Mouse (Mus musculus) liver, embryonic 14.5 days (tissue): Measurements from ENCODE around the gene Dok5. TPM values are rescaled to one million over a fixed set of nuclear protein-coding genes. Genes with fewer than 3 reads are reported as not detected.

Experiments used
- ATAC-seq: fragments of 200-750 bp; cut with Nextera tagmentation; 2 replicates; pipeline ENCODE4 v1.8.0; 2017; ENCODE audit warnings: moderate number of reproducible peaks, mild to moderate bottlenecking, moderate library complexity; ENCODE audit not compliant: insufficient read depth
- DNase-seq, 3 experiments: peaks; one replicate each; pipeline ENCODE4 v3.0.0-alpha.2; 2012 to 2013; ENCODE audit warnings: low read depth in 3 of 3, low spot score in 3 of 3
- H3K27ac ChIP-seq: fragments of 300-500 bp; sonication (generic); 2 replicates; pipeline ENCODE4 v1.5.1; 2014; ENCODE audit warnings: moderate library complexity, mild to moderate bottlenecking, control low read depth, inconsistent platforms
- H3K27me3 ChIP-seq: fragments of 300-500 bp; sonication (generic); 2 replicates; pipeline ENCODE4 v1.6.1; 2014; ENCODE audit warnings: mild to moderate bottlenecking, low read length, moderate library complexity; ENCODE audit not compliant: control insufficient read depth, insufficient read depth
- H3K36me3 ChIP-seq: fragments of 300-500 bp; sonication (generic); replicated peaks from 2 replicates; pipeline ENCODE4 v1.6.1; 2014; ENCODE audit warnings: low read depth; ENCODE audit not compliant: control insufficient read depth, insufficient read depth
- H3K4me1 ChIP-seq, 2 experiments: fragments of 200-500 bp in 1 of 2; fragments of 300-500 bp in 1 of 2; sonication (generic) in 1 of 2; replicated peaks; 2 replicates each; pipeline ENCODE4 v1.6.1; 2012 to 2014; ENCODE audit warnings: antibody characterized with exemption in 1 of 2, inconsistent platforms in 1 of 2, low read length in 1 of 2; ENCODE audit not compliant: control insufficient read depth in 2 of 2, insufficient read depth in 2 of 2
- H3K4me2 ChIP-seq: fragments of 300-500 bp; sonication (generic); 2 replicates; pipeline ENCODE4 v1.6.1; 2014; ENCODE audit warnings: low read depth, mild to moderate bottlenecking, control low read depth, moderate library complexity
- H3K4me3 ChIP-seq, 2 experiments: fragments of 200-500 bp in 1 of 2; fragments of 300-500 bp in 1 of 2; sonication (generic) in 1 of 2; 2 replicates each; pipeline ENCODE4 v1.5.1; 2012 to 2014; ENCODE audit warnings: low read depth in 2 of 2, low read length in 2 of 2, mild to moderate bottlenecking in 2 of 2, control low read depth in 1 of 2, inconsistent platforms in 1 of 2, moderate library complexity in 1 of 2; ENCODE audit not compliant: insufficient read depth in 1 of 2
- H3K9ac ChIP-seq: fragments of 300-500 bp; sonication (generic); replicated peaks from 2 replicates; pipeline ENCODE4 v1.6.1; 2014; ENCODE audit warnings: mild to moderate bottlenecking, control low read depth, moderate library complexity
- H3K9me3 ChIP-seq: fragments of 300-500 bp; sonication (generic); 2 replicates; pipeline ENCODE4 v1.6.1; 2016; ENCODE audit warnings: low read length, mixed read lengths; ENCODE audit not compliant: control insufficient read depth
- CTCF ChIP-seq: IDR thresholded peaks from 2 replicates; pipeline ENCODE4 v1.5.1; 2016; ENCODE audit warnings: antibody characterized with exemption, low read depth, control low read depth
- EP300 ChIP-seq: IDR thresholded peaks from 2 replicates; pipeline ENCODE4 v1.6.1; 2016; ENCODE audit warnings: antibody characterized with exemption, low read depth
- WGBS: fragments of 180-500 bp; shearing (Covaris S2); extraction: QIAGEN DNeasy Blood & Tissue Kit; methylation state at CpG from one replicate; pipeline ENCODE4 v1.1.7; 2014; ENCODE audit not compliant: insufficient replicate concordance; 5-methylcytosine and 5-hydroxymethylcytosine counted together
- polyA plus RNA-seq, 2 experiments: library from polyadenylated mRNA; depleted of rRNA in 1 of 2; stranded (reverse) in 1 of 2; unstranded in 1 of 2; fragments of >200 nt; fragmentation: Nextera tagmentation in 1 of 2; extraction: Ambion mirVana in 1 of 2; gene quantifications; 2 replicates each; pipeline versions ENCODE4 v1.2.1 to v1.2.3; 2012 to 2014

Dok5 gene
- polyA plus RNA-seq, 2 experiments = 0.15 to 0.19 TPM

DNA sequence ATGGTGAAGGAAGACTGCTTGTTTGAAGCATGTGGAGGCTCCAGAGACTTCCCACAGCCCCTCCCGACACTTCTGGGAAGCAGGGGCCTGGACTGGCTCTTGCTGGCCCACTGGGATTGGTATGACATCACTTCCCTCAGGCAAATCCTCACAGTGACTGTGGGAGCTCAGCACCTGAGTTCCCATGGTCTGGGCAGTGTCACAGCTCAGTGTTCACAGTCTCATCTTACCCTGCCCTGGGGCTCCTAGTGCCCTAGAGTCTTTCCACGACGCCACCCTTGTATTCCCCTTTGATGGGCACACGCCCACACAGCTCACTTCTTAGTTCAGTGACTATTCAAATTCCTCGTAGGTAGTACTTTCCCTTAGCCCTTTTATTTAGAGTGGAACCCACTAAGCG lies 71.4 kb downstream of the Dok5 start:
- ATAC-seq (no peak), DNase-seq (no peak)
- TF ChIP-seq EP300 (no peak), CTCF (no peak)
- H3K9me3 ChIP-seq = no peaks in the 10 kb centered on the region; the same call in 1 of the 2 replicates
- no peaks in the 10 kb centered on the region for H3K36me3 ChIP-seq
- H3K4me3 ChIP-seq = no peak overlapping the region
- WGBS = 43% methylated on average over 6 of the region's 6 CpGs
- no peak overlapping the region for H3K9ac ChIP-seq
- H3K4me2 ChIP-seq = no peak overlapping the region
- H3K27me3 ChIP-seq = no peaks in the 10 kb centered on the region
- no peak overlapping the region for H3K27ac ChIP-seq
- no peaks in the 10 kb centered on the region for H3K4me1 ChIP-seq

DNA sequence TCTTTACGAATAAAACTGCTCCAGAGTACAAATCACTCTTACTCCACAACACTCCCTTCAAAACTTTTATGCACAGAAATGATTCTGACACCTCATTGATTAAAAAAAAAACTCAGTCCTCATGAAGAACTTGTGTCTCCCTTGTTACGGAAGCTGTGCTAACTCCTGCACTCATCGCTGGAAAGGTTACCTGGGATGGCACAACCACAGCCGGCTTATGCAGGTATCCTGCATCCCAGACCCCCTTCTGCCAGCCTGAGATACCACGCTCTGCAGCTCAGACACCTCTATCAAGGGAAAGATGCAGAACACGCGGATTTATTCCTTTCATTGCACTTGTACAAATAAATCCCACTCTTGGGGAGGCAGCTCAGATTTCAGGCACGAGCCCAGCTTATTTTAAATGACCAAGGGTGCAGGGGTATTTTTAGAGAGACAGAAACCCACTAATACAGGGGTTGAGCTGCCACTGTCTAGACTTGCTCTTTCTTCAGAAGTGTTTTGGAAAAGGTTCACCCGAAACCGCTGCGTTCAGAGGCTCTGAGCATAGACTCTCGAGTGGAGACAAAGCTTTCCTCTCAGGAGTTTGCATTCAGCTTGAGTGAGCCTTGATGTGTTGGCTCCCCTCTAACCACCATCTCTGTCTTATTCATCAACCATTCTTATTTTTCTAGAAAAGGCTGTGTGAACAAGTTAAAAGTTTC lies 76.1 kb downstream of the Dok5 start:
- H3K9ac ChIP-seq = no peak overlapping the region
- no peak overlapping the region for H3K4me2 ChIP-seq
- H3K27me3 ChIP-seq = no peaks in the 10 kb centered on the region
- ATAC-seq = no peak
- no peak overlapping the region for H3K27ac ChIP-seq
- no peaks in the 10 kb centered on the region for H3K9me3 ChIP-seq
- WGBS = 54% methylated on average over 12 of the region's 12 CpGs
- no peaks in the 10 kb centered on the region for H3K36me3 ChIP-seq
- no peaks in the 10 kb centered on the region for H3K4me1 ChIP-seq
- no peak overlapping the region for H3K4me3 ChIP-seq
- no peak for DNase-seq
- no peak for TF ChIP-seq EP300
- TF ChIP-seq CTCF = no peak

DNA sequence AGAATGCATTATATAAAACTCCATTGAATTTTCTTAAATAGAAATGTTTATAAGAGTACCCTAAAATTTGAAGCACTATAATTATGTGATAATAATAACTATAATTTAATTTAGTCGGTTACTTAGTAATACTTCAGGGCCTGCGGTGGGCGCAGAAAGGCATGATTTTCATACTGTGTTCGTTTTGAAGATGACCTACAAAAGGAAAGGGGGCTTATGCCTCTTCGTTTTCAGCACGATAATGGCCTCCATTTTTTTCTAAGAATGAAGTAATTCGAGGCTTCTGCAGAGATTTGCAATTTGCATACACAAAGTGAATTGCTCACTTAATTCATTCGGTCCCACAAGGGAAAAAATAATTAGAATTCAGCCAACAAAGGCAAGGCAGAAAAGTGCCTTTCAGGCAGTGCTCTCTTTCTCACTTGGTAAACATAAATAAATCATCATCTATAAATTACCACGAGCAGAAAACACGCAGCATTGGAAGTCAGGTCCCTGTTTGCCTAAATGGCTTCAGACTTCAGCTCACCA lies 76.7 kb downstream of the Dok5 start:
- Histone ChIP-seq H3K4me3 (no peak overlapping the region), H3K9ac (no peak overlapping the region), H3K36me3 (no peaks in the 10 kb centered on the region), H3K4me1 (no peaks in the 10 kb centered on the region), H3K27me3 (no peaks in the 10 kb centered on the region), H3K27ac (no peak overlapping the region), H3K4me2 (no peak overlapping the region), H3K9me3 (no peaks in the 10 kb centered on the region)
- 52% methylated on average over 10 of the region's 10 CpGs for WGBS
- TF ChIP-seq EP300 (no peak), CTCF (no peak)
- DNase-seq (no peak), ATAC-seq (no peak)

DNA sequence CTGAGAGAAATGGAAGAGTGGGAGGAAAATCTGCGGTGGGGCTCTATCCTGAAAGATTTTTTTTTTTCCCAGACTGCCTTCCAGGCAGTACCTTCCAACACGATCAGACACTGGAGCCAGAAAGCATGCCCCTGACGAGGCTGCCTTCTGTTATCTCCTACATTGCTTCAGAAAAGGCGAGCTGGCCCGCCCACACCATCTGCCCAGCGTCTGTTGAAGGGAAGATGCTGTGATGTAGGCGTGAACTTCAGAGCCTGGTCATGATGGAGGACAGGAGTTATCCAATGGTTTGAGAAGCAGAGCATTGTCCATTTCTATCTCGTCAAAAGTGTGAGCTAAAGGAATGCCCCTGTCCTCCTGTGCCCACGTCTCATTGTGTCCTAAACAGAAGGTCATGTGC lies 79.7 kb downstream of the Dok5 start:
- H3K4me3 ChIP-seq = no peak overlapping the region
- no peaks in the 10 kb centered on the region for H3K9me3 ChIP-seq
- ATAC-seq (no peak), DNase-seq (no peak)
- H3K27ac ChIP-seq = no peak overlapping the region
- no peaks in the 10 kb centered on the region for H3K36me3 ChIP-seq
- H3K27me3 ChIP-seq = no peaks in the 10 kb centered on the region
- H3K4me2 ChIP-seq = no peak overlapping the region
- no peak for TF ChIP-seq EP300
- TF ChIP-seq CTCF = no peak
- no peaks in the 10 kb centered on the region for H3K4me1 ChIP-seq
- 56% methylated on average over 9 of the region's 9 CpGs for WGBS
- H3K9ac ChIP-seq = no peak overlapping the region

DNA sequence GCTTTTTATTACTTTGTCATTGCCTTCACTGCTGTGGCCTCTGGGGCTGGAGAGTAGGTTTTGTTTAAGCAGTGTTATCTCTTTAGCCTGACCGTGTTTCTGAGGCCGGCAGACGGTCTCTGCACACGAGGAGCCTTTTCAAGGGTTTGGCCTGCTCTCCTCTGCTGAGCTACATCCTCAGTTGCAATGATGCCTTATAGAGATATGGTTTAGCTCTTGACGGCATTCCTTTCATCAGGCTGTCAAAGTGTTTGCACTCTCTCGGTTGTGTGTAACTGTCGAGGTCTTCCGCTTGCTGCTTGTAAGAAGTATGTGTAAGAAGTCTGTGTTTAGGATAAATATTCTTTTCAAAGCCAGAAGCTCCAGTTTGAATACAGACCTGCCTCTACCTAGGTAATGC lies 84.7 kb downstream of the Dok5 start:
- no peaks in the 10 kb centered on the region for H3K27me3 ChIP-seq
- DNase-seq (no peak), ATAC-seq (no peak)
- H3K36me3 ChIP-seq = no peaks in the 10 kb centered on the region
- H3K4me2 ChIP-seq = no peak overlapping the region
- no peak overlapping the region for H3K27ac ChIP-seq
- no peak overlapping the region for H3K9ac ChIP-seq
- H3K4me1 ChIP-seq = no peaks in the 10 kb centered on the region
- no peak overlapping the region for H3K4me3 ChIP-seq
- 63% methylated on average over 8 of the region's 8 CpGs for WGBS
- H3K9me3 ChIP-seq = no peaks in the 10 kb centered on the region; the same call in 1 of the 2 replicates
- no peak for TF ChIP-seq CTCF
- no peak for TF ChIP-seq EP300
